Mouse (Mus musculus) thymus, adult 2 months (tissue): ENCODE measurements around the gene Gm10959.

ENCODE experiments used
- CTCF ChIP-seq: fragments of 200-500 bp; IDR thresholded peaks from 2 replicates; pipeline ENCODE4 v1.5.1; 2012; ENCODE audit warnings: mild to moderate bottlenecking, control low read depth, low read length, moderate library complexity, borderline replicate concordance; ENCODE audit not compliant: control insufficient read depth, poor library complexity, insufficient read depth; ENCODE audit errors: extremely low read depth
- POLR2A ChIP-seq: fragments of 200-500 bp; IDR thresholded peaks from 2 replicates; pipeline ENCODE4 v1.6.1; 2012; ENCODE audit warnings: mild to moderate bottlenecking, low read length, control low read depth, moderate library complexity; ENCODE audit not compliant: control insufficient read depth, poor library complexity, insufficient read depth; ENCODE audit errors: extremely low read depth

DNA sequence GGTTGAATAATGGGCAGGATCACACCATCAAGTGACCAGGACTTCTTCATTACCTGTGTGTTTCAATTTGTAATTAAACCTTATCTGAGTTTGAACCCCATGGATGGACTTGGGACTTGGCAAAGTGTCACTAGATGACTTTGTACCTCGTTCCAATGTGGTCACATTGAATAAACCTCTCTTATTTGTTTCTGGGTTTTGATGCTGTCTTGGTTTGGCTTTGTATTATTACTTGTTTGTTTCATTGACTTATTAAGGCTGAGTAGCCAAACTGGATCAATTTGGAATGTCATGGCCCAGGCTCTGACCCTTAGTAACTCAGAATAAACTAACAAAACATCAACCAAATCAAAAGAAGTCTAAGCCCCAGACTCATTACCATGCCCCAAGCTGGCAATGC, 47.6 kb downstream of the Gm10959 start:
- TF ChIP-seq CTCF (no peak), POLR2A (no peak)
